Mouse (Mus musculus) stomach, embryonic 16.5 days (tissue): Measurements from ENCODE around the gene Tigd3. TPM values are rescaled to one million over a fixed set of nuclear protein-coding genes. Genes with fewer than 3 reads are reported as not detected.

Experiments used
- ATAC-seq: fragments of 200-750 bp; cut with Nextera tagmentation; 2 replicates; pipeline ENCODE4 v1.8.0; 2017; ENCODE audit warnings: moderate number of reproducible peaks, moderate TSS enrichment; ENCODE audit not compliant: insufficient read depth, low FRiP score
- H3K27ac ChIP-seq: fragments of 300-500 bp; sonication (generic); 2 replicates; pipeline ENCODE4 v1.5.1; 2014; ENCODE audit warnings: low read length
- H3K27me3 ChIP-seq: fragments of 300-500 bp; sonication (generic); 2 replicates; pipeline ENCODE4 v1.6.1; 2014; ENCODE audit warnings: low read length, control low read depth, mixed read lengths; ENCODE audit not compliant: control insufficient read depth, insufficient read depth
- H3K36me3 ChIP-seq: fragments of 300-500 bp; sonication (generic); 2 replicates; pipeline ENCODE4 v1.6.1; 2014; ENCODE audit warnings: low read length; ENCODE audit not compliant: control insufficient read depth, insufficient read depth
- H3K4me1 ChIP-seq: fragments of 300-500 bp; sonication (generic); 2 replicates; pipeline ENCODE4 v1.6.1; 2014; ENCODE audit warnings: low read length, control low read depth, mixed read lengths; ENCODE audit not compliant: control insufficient read depth, insufficient read depth
- H3K4me2 ChIP-seq: fragments of 300-500 bp; sonication (generic); 2 replicates; pipeline ENCODE4 v1.6.1; 2014; ENCODE audit warnings: low read depth, low read length, mixed read lengths
- H3K4me3 ChIP-seq: fragments of 300-500 bp; sonication (generic); replicated peaks from 2 replicates; pipeline ENCODE4 v1.5.1; 2014; ENCODE audit warnings: mild to moderate bottlenecking, low read length
- H3K9ac ChIP-seq: fragments of 300-500 bp; sonication (generic); 2 replicates; pipeline ENCODE4 v1.6.1; 2014; ENCODE audit warnings: low read length
- H3K9me3 ChIP-seq: fragments of 300-500 bp; sonication (generic); replicated peaks from 2 replicates; pipeline ENCODE4 v1.6.1; 2016; ENCODE audit warnings: low read length, control low read depth; ENCODE audit not compliant: control insufficient read depth
- WGBS: fragments of 180-500 bp; shearing (Covaris S2); extraction: QIAGEN DNeasy Blood & Tissue Kit; methylation state at CpG from one replicate; pipeline ENCODE4 v1.1.7; 2014; 5-methylcytosine and 5-hydroxymethylcytosine counted together
- polyA plus RNA-seq: library from polyadenylated mRNA; unstranded; fragments of >200 nt; fragmentation: Nextera tagmentation; extraction: Ambion mirVana; gene quantifications from 2 replicates; pipeline ENCODE4 v1.2.1, GENCODE M21; 2015

The Tigd3 gene
- polyA plus RNA-seq, 1 experiment from 2014 or later: 1.8 TPM

DNA sequence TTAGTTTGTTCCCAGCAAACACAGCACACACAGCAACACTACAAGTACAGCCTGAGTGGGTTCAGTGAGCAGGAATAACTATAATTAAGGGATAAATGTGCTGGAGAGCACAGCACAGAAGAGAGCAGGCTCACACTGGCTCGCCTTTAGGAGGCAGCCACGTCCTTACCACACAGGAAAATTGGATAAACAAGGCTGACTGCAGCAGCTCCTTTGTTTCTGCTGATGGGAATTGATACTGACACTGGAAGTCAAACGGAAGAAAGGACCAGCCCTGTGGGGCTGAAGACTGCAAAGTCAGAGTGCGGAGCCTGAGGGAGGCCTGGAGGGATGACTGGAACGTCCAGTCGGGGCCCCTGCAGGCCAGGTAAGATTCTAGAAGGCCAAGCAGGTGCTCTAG lies 16.3 kb upstream of the Tigd3 start:
- H3K36me3 ChIP-seq: peaks cover 7% of the 10 kb centered on the region
- peak overlapping the region; percentile 38; the same call in 1 of the 2 replicates for H3K9ac ChIP-seq
- peaks cover 25% of the 10 kb centered on the region for H3K4me1 ChIP-seq
- no peak for ATAC-seq
- H3K27me3 ChIP-seq: no peaks in the 10 kb centered on the region
- H3K9me3 ChIP-seq: no peaks in the 10 kb centered on the region
- peak overlapping the region; percentile 35 for H3K4me2 ChIP-seq
- peak overlapping the region; percentile 15; the same call in 1 of the 2 replicates for H3K4me3 ChIP-seq
- H3K27ac ChIP-seq: peak overlapping the region; percentile 4; the same call in 1 of the 2 replicates
- 40% methylated on average over 6 of the region's 6 CpGs for WGBS

DNA sequence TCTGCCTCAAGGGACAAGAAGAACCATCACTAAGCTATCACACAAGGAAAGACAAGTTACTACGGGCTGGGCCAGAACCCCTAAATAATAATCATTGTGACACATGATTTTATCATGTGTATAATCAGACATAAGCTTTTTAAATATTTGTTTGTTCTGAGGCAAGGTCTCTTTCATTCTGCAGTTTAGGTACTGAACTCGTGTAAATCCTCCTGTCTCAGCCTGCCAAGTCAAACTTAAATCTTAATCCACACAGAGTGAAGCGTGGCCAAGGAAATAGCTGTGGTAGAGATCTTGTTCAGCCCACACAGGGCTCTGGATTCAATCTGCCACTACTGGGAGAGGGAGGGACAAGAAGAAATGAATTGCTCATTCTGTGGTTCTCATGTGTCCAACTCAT lies 13.3 kb upstream of the Tigd3 start:
- H3K4me3 ChIP-seq: no peak overlapping the region
- no peak for ATAC-seq
- H3K4me2 ChIP-seq: no peak overlapping the region
- no peaks in the 10 kb centered on the region for H3K27me3 ChIP-seq
- H3K4me1 ChIP-seq: peaks cover 19% of the 10 kb centered on the region
- H3K9ac ChIP-seq: no peak overlapping the region
- no peak overlapping the region for H3K27ac ChIP-seq
- peaks cover 27% of the 10 kb centered on the region for H3K36me3 ChIP-seq
- H3K9me3 ChIP-seq: no peaks in the 10 kb centered on the region
- WGBS: 68% methylated on average over 3 of the region's 3 CpGs

DNA sequence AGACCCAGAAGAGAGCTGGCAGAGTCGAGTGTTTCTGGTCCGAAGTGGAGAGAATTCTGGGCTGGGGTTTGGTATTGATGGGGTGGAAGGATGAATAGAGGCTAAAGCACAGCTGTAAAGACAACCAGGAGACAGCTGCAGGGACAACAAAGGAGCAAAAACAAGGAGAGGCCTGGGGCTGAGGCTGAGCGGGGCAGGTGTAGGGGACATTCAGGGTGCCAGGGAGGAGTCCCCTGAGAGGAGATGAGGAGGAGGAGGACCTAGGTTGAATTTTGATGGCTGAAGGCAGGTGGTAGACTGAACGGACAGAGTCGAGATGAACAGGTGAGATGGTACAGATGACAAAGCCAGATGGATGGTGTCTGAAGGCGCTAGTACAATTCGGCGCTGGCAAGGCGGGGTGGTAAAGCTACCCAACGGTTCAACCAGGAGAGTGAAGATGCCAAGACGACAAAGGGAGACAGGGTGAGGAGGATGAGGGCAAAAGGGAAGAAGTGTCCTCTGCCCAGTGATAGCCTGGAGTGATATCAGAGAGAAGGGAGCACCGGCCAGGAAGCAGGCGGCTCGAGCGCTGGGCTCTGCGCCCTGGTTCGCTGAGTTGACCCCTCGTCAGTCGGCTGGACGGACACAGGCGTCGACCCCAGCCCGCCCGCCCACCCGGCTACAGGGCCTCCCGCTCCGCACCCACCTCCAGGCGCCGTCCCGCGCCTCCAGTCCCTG lies 507 bp downstream of the Tigd3 start:
- no peak; the same call in 1 of the 2 replicates for ATAC-seq
- peak overlapping the region; percentile 60 for H3K4me3 ChIP-seq
- peak overlapping the region; percentile 89 for H3K9ac ChIP-seq
- no peak overlapping the region for H3K27ac ChIP-seq
- no peaks in the 10 kb centered on the region for H3K27me3 ChIP-seq
- no peaks in the 10 kb centered on the region for H3K9me3 ChIP-seq
- 6% methylated on average over 31 of the region's 31 CpGs for WGBS
- peak overlapping the region; percentile 98 for H3K4me2 ChIP-seq
- H3K36me3 ChIP-seq: peaks cover 9% of the 10 kb centered on the region
- peaks cover 7% of the 10 kb centered on the region; the same call in 1 of the 2 replicates for H3K4me1 ChIP-seq

DNA sequence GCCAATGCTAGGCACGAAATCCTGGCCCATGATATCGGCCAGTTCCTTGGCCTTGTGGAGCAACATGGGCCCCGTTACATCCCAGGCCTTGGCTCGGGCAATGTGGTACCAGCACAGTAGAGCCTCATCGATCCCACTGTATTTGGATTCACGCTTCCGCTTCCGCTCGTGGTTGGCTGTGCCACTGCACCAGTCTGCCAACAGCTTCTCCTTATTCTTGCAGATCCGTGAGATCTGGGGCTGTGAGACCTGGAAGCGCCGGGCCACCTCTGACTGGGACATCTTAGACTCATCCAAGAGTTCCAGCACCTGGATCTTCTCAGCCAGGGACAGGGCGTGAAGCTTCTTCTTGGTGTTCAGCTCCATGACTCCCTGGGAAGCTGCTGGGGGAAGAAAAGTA lies 1.2 kb downstream of the Tigd3 start:
- Histone ChIP-seq H3K9me3 (no peaks in the 10 kb centered on the region), H3K4me3 (no peak overlapping the region), H3K9ac (no peak overlapping the region), H3K4me2 (no peak overlapping the region), H3K27me3 (no peaks in the 10 kb centered on the region), H3K36me3 (peaks cover 9% of the 10 kb centered on the region), H3K4me1 (peaks cover 7% of the 10 kb centered on the region; the same call in 1 of the 2 replicates), H3K27ac (no peak overlapping the region)
- ATAC-seq: no peak
- WGBS: 95% methylated on average over 13 of the region's 13 CpGs

DNA sequence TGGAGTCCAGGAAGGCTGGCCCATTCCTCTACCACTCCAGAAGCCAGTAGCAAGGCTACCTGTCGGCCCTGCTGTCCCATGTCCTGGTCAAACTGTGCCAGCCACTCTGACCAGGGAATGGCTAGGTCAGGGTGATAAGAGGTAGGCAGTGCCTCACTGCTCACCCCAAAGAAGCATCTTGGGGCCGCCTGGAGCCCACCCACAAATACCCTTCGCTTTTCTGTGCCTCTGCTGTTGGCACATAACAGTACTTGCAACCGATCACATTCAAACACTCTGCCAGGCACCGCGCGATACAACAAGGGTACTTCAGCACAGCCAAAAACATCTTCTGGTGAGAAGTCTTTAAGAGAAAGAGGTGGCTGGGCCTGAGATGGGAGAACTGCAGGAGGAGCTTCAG lies 1.7 kb downstream of the Tigd3 start:
- Histone ChIP-seq H3K9me3 (no peaks in the 10 kb centered on the region), H3K27me3 (no peaks in the 10 kb centered on the region), H3K4me2 (no peak overlapping the region), H3K4me1 (peaks cover 7% of the 10 kb centered on the region; the same call in 1 of the 2 replicates), H3K27ac (no peak overlapping the region), H3K4me3 (no peak overlapping the region), H3K9ac (no peak overlapping the region), H3K36me3 (peaks cover 9% of the 10 kb centered on the region)
- 89% methylated on average over 7 of the region's 7 CpGs for WGBS
- no peak for ATAC-seq

DNA sequence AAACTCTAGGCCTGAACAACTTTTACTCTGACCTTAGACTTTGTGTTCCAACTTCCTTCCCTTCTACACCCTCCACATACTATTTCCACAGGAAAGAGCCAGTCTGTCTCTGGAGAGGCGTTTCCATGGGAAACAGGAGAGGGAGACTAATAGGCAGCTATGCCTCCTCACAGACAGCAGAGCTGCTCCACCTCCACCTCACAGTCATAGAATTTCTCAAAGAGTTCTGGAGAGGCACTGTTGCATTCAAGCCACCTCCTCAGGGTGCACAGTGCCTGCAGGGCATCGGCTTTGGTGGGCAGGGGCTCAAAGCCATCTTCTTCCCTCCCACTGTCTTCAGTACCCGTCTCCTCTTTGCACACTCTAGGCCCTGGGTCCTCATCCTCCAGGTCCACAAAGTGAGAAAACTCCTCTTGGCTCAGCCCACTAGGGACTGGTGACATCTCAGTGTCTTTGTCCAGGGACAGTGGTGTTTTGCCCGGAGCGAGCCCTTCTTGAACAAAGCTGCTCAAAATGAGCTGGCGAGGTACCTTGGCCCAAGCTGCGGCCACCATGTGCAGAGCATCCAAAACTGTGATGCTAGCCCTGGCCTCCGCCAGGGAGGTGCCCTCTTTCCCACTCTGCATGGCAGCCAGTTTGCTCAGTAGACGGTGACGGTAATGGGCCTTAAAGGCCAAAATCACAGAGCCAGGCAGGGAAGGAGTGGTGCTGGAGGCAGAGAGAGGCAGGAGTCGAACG lies 2.3 kb downstream of the Tigd3 start:
- Histone ChIP-seq H3K27me3 (no peaks in the 10 kb centered on the region), H3K9me3 (no peaks in the 10 kb centered on the region), H3K4me1 (peaks cover 7% of the 10 kb centered on the region; the same call in 1 of the 2 replicates), H3K9ac (no peak overlapping the region), H3K4me2 (no peak overlapping the region), H3K27ac (no peak overlapping the region), H3K36me3 (peaks cover 7% of the 10 kb centered on the region), H3K4me3 (no peak overlapping the region)
- 92% methylated on average over 12 of the region's 12 CpGs for WGBS
- ATAC-seq: no peak

DNA sequence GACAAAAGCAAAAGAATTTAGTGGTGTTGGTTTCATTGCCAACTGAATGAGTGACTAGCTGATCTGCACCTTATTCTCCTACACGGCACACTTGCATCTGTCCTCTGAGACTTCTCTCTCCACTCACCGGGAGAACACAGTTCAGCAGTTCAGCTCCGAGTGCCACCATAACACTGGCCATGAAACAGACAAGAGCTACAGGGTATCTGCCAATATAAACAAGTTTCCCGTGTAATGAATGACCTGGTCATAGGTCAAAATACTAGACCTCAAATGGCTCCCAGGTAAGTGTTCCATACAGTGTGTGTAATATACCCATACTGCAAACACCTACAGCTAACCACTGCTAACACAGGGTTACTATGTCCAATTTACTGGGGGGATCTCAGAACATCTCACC lies 4.7 kb downstream of the Tigd3 start:
- H3K27ac ChIP-seq: no peak overlapping the region
- peaks cover 7% of the 10 kb centered on the region; the same call in 1 of the 2 replicates for H3K4me1 ChIP-seq
- H3K4me2 ChIP-seq: no peak overlapping the region
- no peaks in the 10 kb centered on the region for H3K27me3 ChIP-seq
- H3K9ac ChIP-seq: no peak overlapping the region
- no peak overlapping the region for H3K4me3 ChIP-seq
- ATAC-seq: no peak
- no peaks in the 10 kb centered on the region for H3K36me3 ChIP-seq
- H3K9me3 ChIP-seq: no peaks in the 10 kb centered on the region
- 41% methylated on average over 4 of the region's 4 CpGs for WGBS

DNA sequence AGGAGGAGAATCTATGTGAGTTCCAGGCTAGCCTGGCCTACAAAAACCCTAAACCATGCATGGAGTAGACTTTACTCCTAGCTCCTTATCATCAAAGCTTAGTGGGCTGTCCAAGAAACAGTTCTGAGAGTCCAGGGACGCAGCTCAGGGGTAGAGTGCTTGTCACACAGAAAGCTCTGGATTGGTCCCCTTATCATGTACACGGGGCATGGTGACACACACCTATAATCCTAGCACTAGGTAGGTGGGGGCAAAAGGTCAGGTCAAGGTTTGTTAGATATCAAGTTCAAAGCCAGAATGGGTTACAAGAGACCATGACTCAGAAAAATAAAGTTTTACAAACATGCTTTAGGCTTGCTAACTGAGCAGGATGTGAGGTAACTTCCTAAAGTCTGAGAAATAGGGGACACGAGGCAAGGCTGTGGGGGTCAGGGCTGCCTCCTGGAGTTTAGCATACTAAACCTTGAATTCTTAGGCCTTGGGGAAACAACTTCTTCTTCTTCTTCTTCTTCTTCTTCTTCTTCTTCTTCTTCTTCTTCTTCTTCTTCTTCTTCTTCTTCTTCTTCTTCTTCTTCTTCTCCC lies 6.6 kb downstream of the Tigd3 start:
- no peaks in the 10 kb centered on the region for H3K27me3 ChIP-seq
- no peak overlapping the region for H3K4me2 ChIP-seq
- H3K4me3 ChIP-seq: no peak overlapping the region
- H3K9ac ChIP-seq: no peak overlapping the region
- no peaks in the 10 kb centered on the region for H3K36me3 ChIP-seq
- 66% methylated on average over 3 of the region's 3 CpGs for WGBS
- H3K9me3 ChIP-seq: no peaks in the 10 kb centered on the region
- no peak for ATAC-seq
- H3K4me1 ChIP-seq: no peaks in the 10 kb centered on the region
- no peak overlapping the region for H3K27ac ChIP-seq

DNA sequence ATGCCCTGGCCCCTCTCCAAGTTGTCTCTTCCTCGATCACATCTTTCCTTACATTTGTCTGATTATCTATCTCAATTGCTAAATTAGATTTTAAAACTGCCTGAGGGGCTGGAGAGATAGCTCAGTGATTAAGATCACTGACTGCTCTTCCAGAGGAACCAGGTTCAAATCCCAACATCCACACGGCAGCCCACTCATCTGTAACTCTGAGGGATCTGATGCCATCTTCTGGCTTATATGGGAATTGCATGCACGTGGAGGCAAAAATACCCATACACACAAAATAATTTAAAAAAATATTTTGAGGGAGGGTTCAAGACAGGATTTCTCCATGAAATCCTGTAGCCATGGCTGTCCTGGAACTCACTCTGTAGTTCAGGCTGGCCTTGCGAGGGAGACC lies 8.1 kb downstream of the Tigd3 start:
- no peak for ATAC-seq
- Histone ChIP-seq H3K9ac (no peak overlapping the region), H3K9me3 (no peaks in the 10 kb centered on the region), H3K36me3 (no peaks in the 10 kb centered on the region), H3K4me2 (no peak overlapping the region), H3K27me3 (no peaks in the 10 kb centered on the region), H3K27ac (no peak overlapping the region), H3K4me3 (no peak overlapping the region), H3K4me1 (no peaks in the 10 kb centered on the region)
- 55% methylated on average over 4 of the region's 4 CpGs for WGBS
